Mouse (Mus musculus): ENCODE data around the gene Klk1. TPM values are rescaled to one million over a fixed set of nuclear protein-coding genes. Genes with fewer than 3 reads are reported as not detected.

Klk1 gene
- polyA plus RNA-seq, 1 experiment: 17.1 TPM

DNA sequence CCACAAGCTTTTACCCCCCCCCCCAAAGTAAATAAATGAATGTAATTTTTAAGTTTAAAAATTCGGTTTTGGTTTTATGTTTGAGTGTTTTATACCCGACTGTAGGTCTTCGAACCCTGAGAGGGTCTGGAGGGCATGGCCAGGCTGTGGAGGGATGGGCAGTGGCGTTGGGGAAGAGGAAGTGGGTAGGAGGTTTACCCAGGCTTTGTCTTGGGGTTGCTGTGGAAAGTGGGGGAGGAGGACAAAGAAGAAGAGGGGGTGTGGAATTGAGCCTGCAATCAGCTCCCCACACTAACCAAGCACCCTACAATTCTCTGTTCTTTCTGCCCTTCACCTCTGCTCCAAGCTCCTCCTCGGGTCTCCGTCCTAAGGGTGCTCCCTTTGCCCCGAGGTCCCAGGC lies 47.4 kb downstream of the Klk1 start:
- TF ChIP-seq POLR2A (IDR thresholded peaks at IDR 0.05; ENCODE audit: control insufficient read depth, low read depth, low read length) (no peak), CTCF (IDR thresholded peaks at IDR 0.05; ENCODE audit: control insufficient read depth, insufficient read depth, insufficient replicate concordance, low read depth, low read length) (no peak)
- no peaks in the 10 kb centered on the region for H3K27me3 ChIP-seq (ENCODE audit: control insufficient read depth, insufficient read depth, low read length)
- H3K36me3 ChIP-seq (ENCODE audit: control insufficient read depth, insufficient read depth, low read length): no peaks in the 10 kb centered on the region
- H3K4me1 ChIP-seq (ENCODE audit: control insufficient read depth, insufficient read depth, low read length): no peaks in the 10 kb centered on the region; the same call in 1 of the 2 replicates
- H3K27ac ChIP-seq (ENCODE audit: control insufficient read depth, insufficient read depth, low read depth, low read length): no peak overlapping the region
- peak overlapping the region; percentile 57 for H3K4me3 ChIP-seq (ENCODE audit: control insufficient read depth, low read depth, low read length)

DNA sequence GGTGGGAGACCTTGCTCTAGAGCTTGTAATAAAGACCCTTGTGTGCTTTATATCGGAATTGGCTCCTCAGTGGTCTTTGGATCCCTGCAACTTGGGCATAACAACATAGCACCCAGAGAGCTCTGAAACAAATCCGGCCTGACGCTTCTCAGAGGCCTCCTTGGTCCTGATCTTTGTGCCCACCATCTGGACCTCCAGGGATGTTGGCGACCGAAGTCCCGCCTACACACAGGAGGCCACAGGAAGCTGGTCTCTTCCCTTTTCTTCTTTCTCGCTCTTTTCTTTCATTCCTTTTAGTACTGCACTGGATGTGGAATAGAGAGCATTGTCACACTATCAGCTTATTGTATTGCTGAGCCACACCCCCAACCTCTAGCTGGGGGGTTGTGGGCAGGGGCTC lies 48.3 kb downstream of the Klk1 start:
- Histone ChIP-seq H3K27me3 (ENCODE audit: control insufficient read depth, insufficient read depth, low read length) (no peaks in the 10 kb centered on the region), H3K4me3 (ENCODE audit: control insufficient read depth, low read depth, low read length) (peak overlapping the region; percentile 22), H3K4me1 (ENCODE audit: control insufficient read depth, insufficient read depth, low read length) (no peaks in the 10 kb centered on the region; the same call in 1 of the 2 replicates), H3K27ac (ENCODE audit: control insufficient read depth, insufficient read depth, low read depth, low read length) (no peak overlapping the region), H3K36me3 (ENCODE audit: control insufficient read depth, insufficient read depth, low read length) (no peaks in the 10 kb centered on the region)
- TF ChIP-seq POLR2A (IDR thresholded peaks at IDR 0.05; ENCODE audit: control insufficient read depth, low read depth, low read length) (no peak), CTCF (IDR thresholded peaks at IDR 0.05; ENCODE audit: control insufficient read depth, insufficient read depth, insufficient replicate concordance, low read depth, low read length) (no peak)

DNA sequence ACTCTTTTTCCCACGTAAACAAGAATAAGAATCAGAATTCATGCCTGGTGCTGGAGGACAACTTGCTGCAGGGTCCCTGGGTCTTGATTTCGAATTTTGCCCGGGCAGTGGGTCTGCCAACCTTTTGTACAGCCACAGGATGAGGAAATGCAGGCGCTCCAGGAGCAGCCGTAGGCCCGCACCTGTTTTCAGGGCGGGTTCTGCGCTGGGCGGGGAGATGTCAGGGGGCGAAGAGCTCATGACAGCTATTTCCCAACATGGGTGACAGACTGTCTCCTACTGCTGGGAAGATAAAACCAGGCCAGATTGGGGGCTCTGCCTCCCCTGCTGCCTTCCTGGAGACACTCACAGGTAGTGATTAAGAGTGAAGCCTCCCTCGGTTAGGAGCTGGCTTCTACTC lies 48.9 kb downstream of the Klk1 start:
- Histone ChIP-seq H3K4me1 (ENCODE audit: control insufficient read depth, insufficient read depth, low read length) (no peaks in the 10 kb centered on the region; the same call in 1 of the 2 replicates), H3K27ac (ENCODE audit: control insufficient read depth, insufficient read depth, low read depth, low read length) (no peak overlapping the region), H3K27me3 (ENCODE audit: control insufficient read depth, insufficient read depth, low read length) (no peaks in the 10 kb centered on the region), H3K4me3 (ENCODE audit: control insufficient read depth, low read depth, low read length) (peak overlapping the region; percentile 22), H3K36me3 (ENCODE audit: control insufficient read depth, insufficient read depth, low read length) (no peaks in the 10 kb centered on the region)
- TF ChIP-seq POLR2A (IDR thresholded peaks at IDR 0.05; ENCODE audit: control insufficient read depth, low read depth, low read length): no peak
- TF ChIP-seq CTCF (IDR thresholded peaks at IDR 0.05; ENCODE audit: control insufficient read depth, insufficient read depth, insufficient replicate concordance, low read depth, low read length): no peak

DNA sequence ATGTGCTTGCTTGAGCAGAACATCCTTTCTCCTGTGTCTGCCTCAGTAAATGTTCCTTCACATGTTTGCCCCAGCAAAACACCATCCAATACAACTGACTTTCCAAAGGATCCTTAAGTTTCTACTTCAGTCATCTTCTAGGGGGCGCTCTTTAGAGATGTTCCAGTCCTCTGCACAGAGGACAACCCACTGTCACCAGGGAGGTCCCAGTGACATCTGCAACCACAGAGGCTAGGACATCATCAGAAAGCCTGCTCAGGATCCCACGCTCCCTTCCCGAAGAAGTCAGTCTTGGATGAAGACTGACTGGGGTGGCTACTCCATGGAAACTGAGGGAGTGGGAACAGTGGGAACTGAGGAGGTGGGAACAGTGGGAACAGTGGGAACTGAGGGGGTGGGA lies 50.4 kb downstream of the Klk1 start:
- Histone ChIP-seq H3K4me1 (ENCODE audit: control insufficient read depth, insufficient read depth, low read length) (no peaks in the 10 kb centered on the region; the same call in 1 of the 2 replicates), H3K27ac (ENCODE audit: control insufficient read depth, insufficient read depth, low read depth, low read length) (no peak overlapping the region), H3K4me3 (ENCODE audit: control insufficient read depth, low read depth, low read length) (no peak overlapping the region), H3K36me3 (ENCODE audit: control insufficient read depth, insufficient read depth, low read length) (no peaks in the 10 kb centered on the region), H3K27me3 (ENCODE audit: control insufficient read depth, insufficient read depth, low read length) (no peaks in the 10 kb centered on the region)
- TF ChIP-seq POLR2A (IDR thresholded peaks at IDR 0.05; ENCODE audit: control insufficient read depth, low read depth, low read length) (no peak), CTCF (IDR thresholded peaks at IDR 0.05; ENCODE audit: control insufficient read depth, insufficient read depth, insufficient replicate concordance, low read depth, low read length) (no peak)

DNA sequence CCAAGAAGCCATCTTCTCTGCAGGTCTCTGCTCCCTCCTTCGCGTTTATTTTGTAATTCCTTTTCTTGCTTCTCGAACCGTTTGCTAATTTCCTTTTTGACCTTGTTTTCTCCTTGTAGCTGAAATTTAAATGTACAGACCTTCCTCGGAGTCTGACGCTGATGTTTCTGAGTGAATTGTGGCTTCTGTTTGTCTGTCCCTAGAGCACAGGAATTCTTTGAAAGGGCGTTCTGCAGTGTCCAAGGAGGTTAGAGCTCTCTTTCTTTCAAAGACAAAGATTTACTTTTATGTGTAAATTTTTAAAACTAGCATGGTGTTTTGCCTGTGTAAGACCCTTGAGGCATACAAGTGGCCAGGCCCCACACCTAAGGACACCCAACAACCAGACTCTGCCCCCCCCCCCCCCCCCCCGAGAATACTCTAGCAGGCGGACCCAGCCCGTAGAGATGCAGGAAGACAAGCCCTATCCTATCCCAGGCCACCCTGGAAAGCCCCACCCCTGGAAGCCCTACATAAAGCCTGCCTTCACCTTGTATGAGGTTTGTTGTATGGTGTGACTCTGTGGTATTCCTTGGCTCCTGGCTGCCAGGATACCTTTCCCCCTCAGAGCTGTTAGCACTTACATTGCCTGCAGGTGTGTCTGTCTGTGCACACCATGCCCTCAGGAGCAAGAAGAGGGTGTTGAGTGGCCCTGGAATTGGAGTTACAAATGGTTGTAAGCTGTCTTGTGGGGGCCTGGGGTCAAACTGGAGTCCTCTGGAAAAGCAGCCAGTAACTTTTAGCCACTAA lies 51.5 kb downstream of the Klk1 start:
- Histone ChIP-seq H3K27me3 (ENCODE audit: control insufficient read depth, insufficient read depth, low read length) (no peaks in the 10 kb centered on the region), H3K36me3 (ENCODE audit: control insufficient read depth, insufficient read depth, low read length) (no peaks in the 10 kb centered on the region), H3K4me1 (ENCODE audit: control insufficient read depth, insufficient read depth, low read length) (no peaks in the 10 kb centered on the region; the same call in 1 of the 2 replicates), H3K27ac (ENCODE audit: control insufficient read depth, insufficient read depth, low read depth, low read length) (no peak overlapping the region), H3K4me3 (ENCODE audit: control insufficient read depth, low read depth, low read length) (no peak overlapping the region)
- no peak for TF ChIP-seq CTCF (IDR thresholded peaks at IDR 0.05; ENCODE audit: control insufficient read depth, insufficient read depth, insufficient replicate concordance, low read depth, low read length)
- TF ChIP-seq POLR2A (IDR thresholded peaks at IDR 0.05; ENCODE audit: control insufficient read depth, low read depth, low read length): no peak

DNA sequence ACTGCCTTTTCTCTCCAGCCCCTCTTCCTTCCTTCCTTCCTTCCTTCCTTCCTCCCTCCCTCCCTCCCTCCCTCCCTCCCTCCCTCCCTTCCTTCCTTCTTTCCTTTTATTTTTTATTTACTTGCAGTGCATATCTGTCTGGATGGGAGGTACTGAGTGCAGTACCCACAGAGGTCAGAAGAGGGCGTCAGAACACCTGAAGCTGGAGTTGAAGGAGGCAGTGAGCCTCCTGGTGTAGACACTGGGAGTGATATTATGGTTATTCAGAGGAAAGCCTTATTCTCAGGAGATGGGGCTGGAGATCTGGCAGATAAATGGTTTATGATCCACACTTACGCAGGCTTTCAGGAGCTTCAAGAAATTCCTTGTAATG lies 52.1 kb downstream of the Klk1 start:
- Histone ChIP-seq H3K4me1 (ENCODE audit: control insufficient read depth, insufficient read depth, low read length) (no peaks in the 10 kb centered on the region; the same call in 1 of the 2 replicates), H3K36me3 (ENCODE audit: control insufficient read depth, insufficient read depth, low read length) (no peaks in the 10 kb centered on the region), H3K27ac (ENCODE audit: control insufficient read depth, insufficient read depth, low read depth, low read length) (no peak overlapping the region), H3K4me3 (ENCODE audit: control insufficient read depth, low read depth, low read length) (no peak overlapping the region), H3K27me3 (ENCODE audit: control insufficient read depth, insufficient read depth, low read length) (no peaks in the 10 kb centered on the region)
- TF ChIP-seq POLR2A (IDR thresholded peaks at IDR 0.05; ENCODE audit: control insufficient read depth, low read depth, low read length): no peak
- TF ChIP-seq CTCF (IDR thresholded peaks at IDR 0.05; ENCODE audit: control insufficient read depth, insufficient read depth, insufficient replicate concordance, low read depth, low read length): peak; percentile 37; the same call in 1 of the 2 replicates

Other genes with a start within 250 kb of the Klk1 start
- gene Klk1b9, start 249.3 kb upstream of the Klk1 start, polyA plus RNA-seq (2012; rRNA removed): 13.8 and 14.9 TPM in 2 replicates
- not detected in 2 replicates for gene Klk1b11, start 229.5 kb upstream of the Klk1 start, polyA plus RNA-seq (2012; rRNA removed)
- gene Klk1b26, start 213.2 kb upstream of the Klk1 start, polyA plus RNA-seq (2012; rRNA removed): 13.7 and 14.6 TPM in 2 replicates
- gene Klk1b27, start 173.1 kb upstream of the Klk1 start, polyA plus RNA-seq (2012; rRNA removed): 41.9 and 52.7 TPM in 2 replicates
- gene Klk1b21, start 123.0 kb upstream of the Klk1 start, polyA plus RNA-seq (2012; rRNA removed): 72.1 and 73.2 TPM in 2 replicates
- 7.0 and 9.2 TPM in 2 replicates for gene Klk1b22, start 112.7 kb upstream of the Klk1 start, polyA plus RNA-seq (2012; rRNA removed)
- gene Klk1b16, start 88.6 kb upstream of the Klk1 start, polyA plus RNA-seq (2012; rRNA removed): 0.89 and 1.9 TPM in 2 replicates
- 74.1 and 87.1 TPM in 2 replicates for gene Klk1b24, start 37.1 kb upstream of the Klk1 start, polyA plus RNA-seq (2012; rRNA removed)
- gene Klk1b3, start 27.2 kb upstream of the Klk1 start, polyA plus RNA-seq (2012; rRNA removed): 5.2 and 7.8 TPM in 2 replicates
- 1.7 and 2.3 TPM in 2 replicates for gene Klk1b4, start 17.9 kb upstream of the Klk1 start, polyA plus RNA-seq (2012; rRNA removed)
- gene Klk1b5, start 9.4 kb upstream of the Klk1 start, polyA plus RNA-seq (2012; rRNA removed): 3.4 and 4.0 TPM in 2 replicates
- 89.1 and 101 TPM in 2 replicates for gene Gm36864, start 10.8 kb downstream of the Klk1 start, polyA plus RNA-seq (2012; rRNA removed)
- 1,462 and 1,528 TPM in 2 replicates for gene 1700028J19Rik, start 21.3 kb downstream of the Klk1 start, polyA plus RNA-seq (2012; rRNA removed)
- 53.2 and 55.4 TPM in 2 replicates for gene 2410002F23Rik, start 21.4 kb downstream of the Klk1 start, polyA plus RNA-seq (2012; rRNA removed)
- gene Acp4, start 32.0 kb downstream of the Klk1 start, polyA plus RNA-seq (2012; rRNA removed): 29.1 and 29.8 TPM in 2 replicates
- 3,148 and 3,520 TPM in 2 replicates for gene Gm15517, start 36.1 kb downstream of the Klk1 start, polyA plus RNA-seq (2012; rRNA removed)
- 1.7 and 3.1 TPM in 2 replicates for gene Clec11a, start 81.5 kb downstream of the Klk1 start, polyA plus RNA-seq (2012; rRNA removed)
- 4.0 and 5.5 TPM in 2 replicates for gene Shank1, start 84.9 kb downstream of the Klk1 start, polyA plus RNA-seq (2012; rRNA removed)
- gene Syt3, start 158.7 kb downstream of the Klk1 start, polyA plus RNA-seq (2012; rRNA removed): 2.0 TPM in 2 replicates
- 112 and 131 TPM in 2 replicates for gene 1700008O03Rik, start 160.5 kb downstream of the Klk1 start, polyA plus RNA-seq (2012; rRNA removed)
- 0.46 and 0.55 TPM in 2 replicates for gene Lrrc4b, start 203.7 kb downstream of the Klk1 start, polyA plus RNA-seq (2012; rRNA removed)
- gene Aspdh, start 240.0 kb downstream of the Klk1 start, polyA plus RNA-seq (2012; rRNA removed): 1.00 and 1.2 TPM in 2 replicates
- 118 and 120 TPM in 2 replicates for gene Josd2, start 242.6 kb downstream of the Klk1 start, polyA plus RNA-seq (2012; rRNA removed)